Mouse (Mus musculus): ENCODE data around the gene Ckap5. TPM values are rescaled to one million over a fixed set of nuclear protein-coding genes. Genes with fewer than 3 reads are reported as not detected.
"Not testable (repeated sequence)": the region's sequence is repeated elsewhere in the genome, so short reads cannot be mapped to it uniquely, and the experiment has no call there.

The Ckap5 gene
- total RNA-seq (2021), result 10 to 100 TPM; 24.4 to 31.8 TPM
- long read RNA-seq, experiment 1, full-length matches to known transcripts, result 3 of 7 reads
- long read RNA-seq, experiment 1, partial matches to known transcripts, result 3 of 7 reads
- long read RNA-seq, experiment 1, other reads (novel, unspliced or antisense), result 1 of 7 reads
- long read RNA-seq, experiment 2, full-length matches to known transcripts, result 3 of 6 reads
- long read RNA-seq, experiment 2, partial matches to known transcripts, result 2 of 6 reads
- long read RNA-seq, experiment 2, other reads (novel, unspliced or antisense), result 1 of 6 reads

DNA sequence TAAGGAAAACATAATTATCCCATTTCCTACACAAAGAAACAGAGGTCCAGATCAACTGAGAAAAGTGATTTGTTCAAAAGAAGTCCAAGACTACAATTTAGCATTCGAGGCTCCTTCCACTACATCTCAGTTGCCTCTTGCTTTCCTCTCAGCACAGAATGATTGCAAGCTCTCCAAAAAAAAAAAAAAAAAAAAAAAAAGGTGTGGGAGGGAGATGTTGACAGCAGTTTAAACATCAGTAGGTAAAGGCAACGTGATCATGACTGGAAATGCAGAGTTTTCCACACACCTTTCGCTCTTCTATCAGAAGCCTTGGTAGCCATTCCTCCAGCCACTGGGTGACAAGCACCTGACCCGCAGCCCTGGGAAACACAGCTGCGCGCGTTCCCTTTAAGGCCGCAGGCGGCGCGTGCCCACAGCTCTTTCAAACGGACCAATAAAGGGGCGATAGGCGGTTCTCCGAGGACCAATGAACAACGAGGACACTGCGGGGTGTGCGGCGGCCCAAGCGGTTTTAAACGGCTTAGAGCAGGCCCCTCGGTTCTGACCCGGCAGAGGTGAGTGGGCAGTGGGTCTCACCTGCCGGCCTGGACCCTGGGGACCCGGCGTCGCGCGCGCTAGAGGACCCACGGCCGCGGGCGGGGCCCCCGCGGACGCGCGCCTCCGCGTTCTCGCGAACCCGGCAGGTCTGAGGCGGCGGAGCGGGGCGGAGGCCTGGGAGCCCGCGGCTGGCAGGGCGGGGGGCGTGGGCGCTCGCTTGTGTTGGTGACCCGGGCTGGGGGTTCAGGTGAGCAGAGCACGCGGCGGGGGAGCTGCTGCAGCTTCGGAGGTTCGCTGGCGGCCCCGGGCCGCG is at the start of gene Ckap5:
TSS of gene Ckap5 (plus strand) at position 469 of the 853 bp plus-strand sequence.
- DNase-seq, result peak; percentile 83 to 84
- intact Hi-C loops (cut with DNase I), result no loop called here

DNA sequence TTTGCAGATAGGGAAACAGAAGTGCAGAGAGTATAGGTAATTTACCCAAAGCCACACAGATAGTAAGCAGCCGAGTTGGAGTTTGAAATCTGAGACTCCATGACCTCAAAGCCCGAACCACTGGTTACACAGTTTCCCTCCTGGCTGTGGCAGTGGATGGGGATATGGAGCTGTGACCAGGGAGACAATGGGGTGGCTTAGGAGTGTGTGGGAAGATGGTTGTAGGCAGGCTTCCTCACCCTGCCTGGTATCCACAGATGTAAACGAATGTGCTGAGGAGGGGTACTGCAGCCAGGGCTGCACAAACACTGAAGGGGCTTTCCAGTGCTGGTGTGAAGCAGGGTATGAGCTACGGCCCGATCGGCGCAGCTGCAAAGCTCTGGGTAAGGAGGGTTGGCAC is 49.7 kb upstream of the Ckap5 start:
- intact Hi-C loops (cut with DNase I), result no loop called here
- no peak for DNase-seq

DNA sequence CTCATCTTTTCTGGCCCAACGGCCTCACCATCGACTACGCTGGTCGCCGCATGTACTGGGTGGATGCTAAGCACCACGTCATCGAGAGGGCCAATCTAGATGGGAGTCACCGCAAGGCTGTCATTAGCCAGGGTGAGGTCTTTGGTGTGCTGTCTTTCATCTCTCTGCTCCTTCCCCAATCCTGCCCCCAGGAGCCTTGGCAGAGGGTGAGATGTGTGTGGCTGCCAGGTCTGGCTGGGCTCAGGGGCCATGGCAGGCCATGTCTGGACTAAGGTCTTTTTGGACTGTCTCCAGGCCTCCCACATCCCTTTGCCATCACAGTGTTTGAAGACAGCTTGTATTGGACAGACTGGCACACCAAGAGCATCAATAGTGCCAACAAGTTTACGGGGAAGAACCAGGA is 46.2 kb upstream of the Ckap5 start:
- no peak for DNase-seq
- intact Hi-C loops (cut with DNase I), result loop anchor here (2.0 to 5.0 kb wide), 2 partner anchors 22 to 363 kb away; partner anchors contain the start of gene Mybpc3

DNA sequence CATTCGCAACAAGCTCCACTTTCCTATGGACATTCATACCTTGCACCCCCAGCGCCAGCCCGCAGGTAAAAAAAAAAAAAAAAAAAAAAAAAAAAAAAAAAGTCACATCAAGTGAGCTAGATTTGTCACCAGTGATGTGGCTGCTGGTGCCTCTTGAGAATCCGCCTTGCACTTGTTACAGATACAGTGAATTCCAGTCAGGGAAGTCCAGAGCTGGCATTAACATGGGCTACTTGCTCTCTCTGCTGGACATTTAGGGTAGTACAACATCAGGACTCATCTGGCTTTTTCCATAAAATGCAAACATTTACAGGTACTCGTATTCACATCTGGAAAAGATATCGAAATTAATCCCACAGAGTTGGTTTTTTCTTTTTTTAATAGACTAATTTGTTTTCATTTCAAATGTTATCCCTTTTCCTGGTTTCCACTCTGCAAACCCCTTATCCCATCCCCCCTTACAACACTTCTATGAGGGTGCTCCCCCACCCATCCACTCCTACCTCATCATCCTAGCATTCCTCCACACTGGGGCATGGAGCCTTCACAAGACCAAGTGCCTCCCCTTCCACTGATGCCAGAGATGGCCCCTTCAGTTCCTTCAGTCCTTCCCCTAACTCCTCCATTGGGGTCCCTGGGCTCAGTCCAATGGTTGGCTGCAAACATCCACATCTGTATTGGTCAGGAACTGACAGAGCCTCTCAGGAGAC is 45.6 kb upstream of the Ckap5 start:
- intact Hi-C loops (cut with DNase I), result loop anchor here (2.0 to 5.0 kb wide), 2 partner anchors 22 to 364 kb away; partner anchors contain the start of gene Mybpc3
- DNase-seq, result no peak

DNA sequence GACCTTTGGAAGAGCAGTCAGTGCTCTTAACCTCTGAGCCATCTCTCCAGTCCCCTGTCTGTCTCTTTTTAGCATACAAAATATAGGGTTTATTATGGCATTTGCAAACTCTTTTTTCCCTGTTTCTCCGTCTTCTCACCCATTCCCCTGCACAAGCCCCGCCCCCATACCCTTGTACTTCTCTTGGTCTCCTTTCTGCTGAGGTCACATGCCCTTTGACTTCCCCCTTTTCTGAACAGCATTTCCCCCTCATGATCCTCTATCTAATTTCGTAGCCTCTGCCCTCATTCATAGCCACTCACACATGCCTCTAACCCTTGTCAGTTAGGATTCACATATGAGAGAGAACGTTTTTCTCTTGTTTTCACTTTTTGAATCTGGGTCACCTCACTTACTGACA is 41.9 kb upstream of the Ckap5 start:
- intact Hi-C loops (cut with DNase I), result loop anchor here (5.0 kb wide), 1 partner anchor 367 kb away; the partner anchor contains the start of gene Mybpc3
- no peak for DNase-seq

DNA sequence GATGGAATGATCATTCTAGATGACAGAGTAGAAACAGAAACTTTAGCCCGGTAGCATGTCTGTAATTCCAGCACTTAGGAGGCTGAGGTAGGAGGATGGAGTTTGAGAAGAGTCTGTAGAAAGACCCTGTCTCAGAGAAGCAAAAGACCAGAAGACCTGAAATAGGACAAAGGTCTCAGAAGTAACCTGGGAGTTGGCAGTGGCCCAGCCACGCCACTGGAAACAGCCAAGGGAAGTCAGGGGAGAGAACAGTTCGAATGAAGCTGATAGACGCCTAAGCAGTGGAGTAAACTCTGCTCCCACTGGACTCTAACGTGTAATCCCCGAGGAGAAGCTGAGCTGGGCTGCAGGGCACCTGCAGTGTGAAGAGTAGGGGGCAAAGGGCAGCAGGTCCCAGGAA is 41.3 kb upstream of the Ckap5 start:
- no peak for DNase-seq
- intact Hi-C loops (cut with DNase I), result no loop called here

DNA sequence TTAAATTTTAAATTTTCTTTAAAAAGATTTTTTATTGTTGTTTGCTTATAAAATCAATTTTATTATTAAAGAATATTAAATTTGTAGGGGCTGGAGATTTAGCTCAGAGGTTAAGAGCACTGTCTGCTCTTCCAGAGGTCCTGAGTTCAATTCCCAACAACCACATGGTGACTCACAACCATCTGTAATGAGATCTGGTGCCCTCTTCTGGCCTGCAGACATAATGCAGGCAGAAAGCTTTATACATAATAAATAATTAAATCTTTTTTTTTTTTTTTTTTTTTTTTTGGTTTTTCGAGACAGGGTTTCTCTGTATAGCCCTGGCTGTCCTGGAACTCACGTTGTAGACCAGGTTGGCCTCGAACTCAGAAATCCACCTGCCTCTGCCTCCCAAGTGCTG is 39.3 kb upstream of the Ckap5 start:
- DNase-seq, result not testable (repeated sequence)

DNA sequence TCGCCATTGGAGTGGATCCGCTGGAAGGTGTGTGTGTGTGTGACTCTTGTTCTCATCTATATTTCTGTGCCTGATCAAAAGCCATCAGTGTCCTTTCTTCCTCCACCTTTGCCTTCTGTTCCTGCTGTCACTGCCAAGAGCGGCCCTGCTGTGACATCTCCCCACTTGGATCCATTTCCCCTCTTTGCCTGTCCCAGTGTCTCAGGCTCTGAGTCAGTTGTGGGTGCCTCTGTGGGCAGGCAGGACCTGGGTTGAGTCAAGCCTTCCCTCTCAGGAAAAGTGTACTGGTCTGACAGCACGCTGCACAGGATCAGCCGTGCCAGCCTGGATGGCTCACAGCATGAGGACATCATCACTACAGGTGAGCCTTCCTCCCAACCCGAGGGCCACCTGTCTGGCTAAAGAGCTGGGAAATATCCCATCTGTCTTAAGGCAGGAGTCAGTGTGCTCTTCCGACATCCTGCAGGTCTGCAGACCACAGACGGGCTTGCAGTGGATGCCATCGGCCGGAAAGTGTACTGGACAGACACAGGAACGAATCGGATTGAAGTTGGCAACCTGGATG is 34.4 kb upstream of the Ckap5 start:
- no peak for DNase-seq
- intact Hi-C loops (cut with DNase I), result no loop called here

More for the DNA sequence above, 39.3 kb upstream of the Ckap5 start:
- intact Hi-C loops (cut with DNase I), result not testable (repeated sequence)

DNA sequence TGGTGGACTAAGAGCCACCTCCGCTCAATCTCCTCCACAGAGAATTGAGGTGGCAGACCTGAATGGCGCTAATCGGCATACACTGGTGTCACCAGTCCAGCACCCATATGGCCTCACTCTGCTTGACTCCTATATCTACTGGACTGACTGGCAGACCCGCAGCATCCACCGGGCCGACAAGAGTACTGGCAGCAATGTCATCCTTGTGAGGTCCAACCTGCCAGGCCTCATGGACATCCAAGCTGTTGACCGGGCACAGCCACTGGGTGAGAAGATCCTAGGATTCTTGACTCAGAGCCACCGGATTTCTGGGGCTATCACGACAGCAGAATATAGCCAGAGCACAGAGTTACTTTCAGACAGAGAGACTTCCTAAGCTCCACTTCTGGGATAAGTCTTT is 32.6 kb upstream of the Ckap5 start:
- DNase-seq, result no peak
- intact Hi-C loops (cut with DNase I), result no loop called here

DNA sequence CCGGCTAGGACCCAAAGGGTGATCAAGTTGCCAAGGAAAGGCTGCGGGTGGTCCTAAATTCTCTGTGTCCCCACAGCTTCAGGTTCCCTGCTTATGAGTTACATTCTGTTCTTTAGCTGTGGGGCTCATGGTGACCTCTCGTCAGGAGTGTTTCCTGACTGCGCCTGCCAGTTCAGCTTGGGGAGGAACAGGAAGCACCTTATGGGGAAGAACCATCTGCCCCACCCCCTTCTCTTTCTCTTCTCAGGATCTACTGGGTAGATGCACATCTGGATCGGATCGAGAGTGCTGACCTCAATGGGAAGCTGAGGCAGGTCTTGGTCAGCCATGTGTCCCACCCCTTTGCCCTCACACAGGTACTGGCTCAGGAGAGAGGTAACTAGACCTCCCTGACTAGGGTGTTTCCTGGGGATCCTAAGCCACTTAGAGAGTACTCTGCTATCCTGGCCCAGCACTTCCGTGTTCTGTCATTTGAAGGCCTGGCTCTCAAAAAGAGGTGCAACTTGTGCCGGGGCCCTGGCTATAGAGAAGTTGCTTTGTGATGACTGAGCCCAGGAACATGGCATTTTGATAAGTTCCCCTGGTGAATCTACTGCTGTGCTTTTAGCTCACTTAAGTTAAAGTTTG is 28.4 kb upstream of the Ckap5 start:
- intact Hi-C loops (cut with DNase I), result no loop called here

DNA sequence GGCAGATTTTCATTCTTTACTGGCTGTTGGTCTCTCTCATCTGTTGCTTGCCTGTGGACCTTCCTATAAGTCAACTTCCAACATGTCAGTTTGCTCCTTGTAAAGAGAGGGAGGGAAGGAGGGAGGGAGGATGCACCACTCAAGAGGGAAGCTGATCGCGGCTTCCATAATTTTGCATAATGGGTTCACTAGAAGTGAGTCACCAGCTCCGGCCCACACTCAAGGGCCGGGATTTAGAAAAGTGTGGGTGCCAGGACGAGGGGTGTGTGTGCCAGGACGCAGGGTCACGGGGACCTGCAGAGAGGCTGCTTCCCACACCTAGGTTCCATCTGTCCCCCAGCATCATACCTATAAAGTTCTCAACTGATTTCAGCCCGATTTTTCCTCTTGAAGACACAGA is 18.5 kb upstream of the Ckap5 start:
- no peak for DNase-seq
- intact Hi-C loops (cut with DNase I), result no loop called here

More for the DNA sequence above, 28.4 kb upstream of the Ckap5 start:
- DNase-seq, result no peak

DNA sequence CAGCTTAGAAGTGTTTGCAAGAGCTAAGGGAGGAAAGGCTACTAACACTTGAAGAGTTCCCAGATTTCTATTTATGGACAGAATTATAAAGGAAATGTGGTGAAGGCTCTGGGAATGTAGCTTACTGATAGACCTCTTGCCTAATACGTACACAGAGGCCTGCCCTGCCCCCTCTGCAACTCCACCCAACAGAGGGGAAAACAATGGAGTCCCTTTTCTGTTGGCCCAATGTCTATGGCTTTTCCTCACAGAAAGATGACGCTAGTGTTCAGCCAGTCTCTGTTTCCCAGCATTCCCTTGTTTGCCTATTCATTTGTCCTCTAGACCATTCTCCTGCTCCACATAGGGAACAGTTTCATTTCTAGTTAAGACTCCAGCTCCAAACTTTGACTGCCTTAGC is 9.4 kb upstream of the Ckap5 start:
- intact Hi-C loops (cut with DNase I), result no loop called here
- DNase-seq, result no peak

DNA sequence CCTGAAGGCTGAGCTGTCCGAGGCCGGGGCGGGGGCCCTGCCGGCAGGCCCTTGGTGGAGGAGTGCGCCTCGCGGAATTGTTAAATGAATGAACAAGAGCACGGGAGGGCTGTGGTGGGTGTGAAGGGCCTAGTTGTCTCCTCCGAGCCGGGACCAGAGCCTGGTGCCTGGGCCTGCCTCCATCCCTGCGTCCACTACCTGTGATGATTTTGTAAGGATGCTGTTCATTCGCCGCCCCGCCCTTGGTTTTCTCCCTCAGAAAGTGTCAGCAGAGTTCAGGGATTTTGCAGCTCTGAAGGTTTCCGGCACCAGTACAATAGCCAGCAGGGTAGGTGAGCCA is 555 bp downstream of the Ckap5 start:
- intact Hi-C loops (cut with DNase I), result no loop called here
- DNase-seq, result no peak

DNA sequence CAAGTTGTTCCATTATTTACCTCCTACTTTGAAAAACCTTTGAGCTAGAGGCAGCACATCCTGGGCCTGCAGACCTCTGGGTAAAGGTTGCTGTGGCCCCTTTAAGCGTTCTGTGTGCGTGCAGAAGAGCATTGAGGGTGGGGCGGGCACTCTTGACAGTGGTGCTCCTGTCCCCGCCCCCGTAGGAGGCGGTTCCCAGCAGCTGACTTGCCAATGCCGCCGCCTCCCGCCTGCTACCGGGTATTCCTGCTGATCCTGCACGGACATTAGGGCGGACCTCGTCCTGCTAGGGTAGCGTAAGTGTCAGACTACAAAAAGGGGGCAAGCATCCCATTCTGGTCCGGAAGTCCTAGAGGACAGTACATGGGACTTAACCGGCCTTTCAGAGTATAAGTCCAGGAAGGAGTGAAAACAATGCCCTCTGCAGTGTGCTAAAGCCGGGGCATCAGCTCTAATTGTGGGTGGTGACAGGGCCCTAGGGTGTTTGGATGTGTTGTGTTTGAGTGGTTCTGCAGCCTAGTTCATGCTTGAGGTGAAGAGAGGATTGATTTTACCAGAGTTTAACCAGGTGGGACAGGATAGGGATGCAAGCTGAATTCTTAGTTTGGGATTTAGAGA is 11.1 kb downstream of the Ckap5 start:
- intact Hi-C loops (cut with DNase I), result no loop called here
- peak; percentile 80 to 87 for DNase-seq

DNA sequence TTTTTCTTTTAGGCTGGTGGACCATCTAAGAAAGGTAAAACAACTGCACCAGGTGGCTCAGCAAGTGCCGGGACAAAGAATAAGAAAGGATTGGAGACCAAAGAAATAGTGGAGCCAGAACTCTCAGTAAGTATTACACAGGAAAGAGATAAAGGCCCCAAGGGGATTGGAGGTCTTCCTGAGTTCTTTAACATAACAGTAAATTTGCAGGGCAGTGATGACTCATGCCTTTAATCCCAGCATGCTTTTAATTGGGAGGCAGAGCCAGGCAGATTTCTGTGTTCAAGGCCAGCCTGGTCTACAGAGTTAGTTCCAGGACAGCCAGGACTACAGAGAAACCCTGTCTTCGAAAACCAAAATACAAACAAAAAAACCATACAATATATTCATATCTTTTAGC is 41.6 kb downstream of the Ckap5 start:
- intact Hi-C loops (cut with DNase I), result loop anchor here (5.0 kb wide), 1 partner anchor 34 kb away; no protein-coding TSS in a partner anchor
- DNase-seq, result no peak

DNA sequence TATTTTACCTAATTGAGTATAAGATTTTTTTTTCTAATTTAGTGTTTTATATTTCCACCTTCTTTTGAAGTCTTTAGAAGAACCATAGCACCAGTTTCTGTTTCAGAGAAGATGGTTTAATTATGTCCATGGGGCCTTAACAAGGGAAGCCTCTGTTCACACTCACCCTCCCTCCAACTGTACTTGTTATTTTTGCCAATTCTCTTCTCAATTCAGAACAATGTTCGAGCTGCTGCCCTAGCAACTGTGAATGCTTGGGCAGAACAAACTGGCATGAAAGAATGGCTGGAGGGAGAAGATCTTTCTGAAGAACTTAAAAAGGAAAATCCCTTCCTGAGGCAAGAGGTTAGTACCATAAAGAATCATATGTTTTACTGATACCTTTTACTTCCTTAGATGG is 54.3 kb downstream of the Ckap5 start:
- intact Hi-C loops (cut with DNase I), result no loop called here
- DNase-seq, result no peak

DNA sequence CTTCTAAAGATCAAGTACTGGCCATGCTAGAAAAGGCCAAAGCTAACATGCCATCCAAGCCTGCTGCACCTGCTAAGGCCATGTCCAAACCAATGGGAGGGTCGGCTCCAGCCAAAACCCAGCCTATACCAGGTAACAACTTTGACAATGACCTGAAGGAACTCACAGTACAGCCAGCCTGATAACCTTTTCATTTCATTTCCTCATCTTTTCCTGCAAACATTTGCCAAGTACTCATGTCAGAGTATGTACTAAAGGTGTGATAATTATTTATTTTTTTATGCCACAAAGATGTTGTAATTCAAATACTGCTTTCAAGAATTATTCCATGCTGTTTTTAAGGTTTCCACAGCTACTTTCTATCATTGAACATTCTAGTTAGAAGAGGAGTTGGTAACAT is 59.7 kb downstream of the Ckap5 start:
- no peak for DNase-seq
- intact Hi-C loops (cut with DNase I), result no loop called here

DNA sequence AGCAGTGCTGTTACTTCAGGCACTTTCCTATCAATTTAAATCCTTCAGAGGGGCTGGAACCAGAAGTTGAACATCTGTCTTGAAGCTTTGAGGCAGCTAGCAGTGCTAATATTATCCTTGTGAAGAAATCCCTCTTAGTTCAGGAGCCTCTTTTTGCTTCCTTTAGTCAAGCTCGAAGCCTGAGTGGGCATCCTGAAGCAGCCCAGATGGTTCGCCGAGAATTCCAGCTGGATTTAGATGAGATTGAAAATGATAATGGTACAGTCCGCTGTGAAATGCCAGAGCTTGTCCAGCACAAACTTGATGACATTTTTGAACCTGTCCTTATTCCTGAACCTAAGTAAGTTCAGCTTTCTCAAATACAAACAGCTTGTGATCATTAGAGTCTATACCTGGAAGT is 73.9 kb downstream of the Ckap5 start:
- DNase-seq, result no peak
- intact Hi-C loops (cut with DNase I), result loop anchor here (5.0 kb wide), 1 partner anchor 33 kb away; no protein-coding TSS in a partner anchor

DNA sequence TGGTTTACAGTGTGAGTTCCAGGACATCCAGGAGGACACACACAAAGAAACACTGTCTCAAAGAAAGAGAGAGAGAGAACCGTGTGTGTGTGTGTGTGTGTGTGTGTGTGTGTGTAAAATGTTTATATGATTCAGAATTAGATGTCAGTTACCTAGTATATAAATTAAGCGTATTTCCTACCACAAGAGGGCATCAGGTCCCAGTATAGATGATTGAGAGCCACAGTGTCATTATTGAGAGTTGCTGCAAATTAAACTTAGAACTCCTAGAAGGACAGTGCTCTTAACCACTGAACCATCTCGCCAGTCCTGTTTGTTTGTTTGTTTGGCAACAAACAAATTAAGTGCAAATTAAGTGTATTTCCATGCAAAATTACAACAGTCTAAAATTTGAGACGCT is 75.8 kb downstream of the Ckap5 start:
- no peak for DNase-seq
- intact Hi-C loops (cut with DNase I), result loop anchor here (5.0 kb wide), 1 partner anchor 35 kb away; no protein-coding TSS in a partner anchor

DNA sequence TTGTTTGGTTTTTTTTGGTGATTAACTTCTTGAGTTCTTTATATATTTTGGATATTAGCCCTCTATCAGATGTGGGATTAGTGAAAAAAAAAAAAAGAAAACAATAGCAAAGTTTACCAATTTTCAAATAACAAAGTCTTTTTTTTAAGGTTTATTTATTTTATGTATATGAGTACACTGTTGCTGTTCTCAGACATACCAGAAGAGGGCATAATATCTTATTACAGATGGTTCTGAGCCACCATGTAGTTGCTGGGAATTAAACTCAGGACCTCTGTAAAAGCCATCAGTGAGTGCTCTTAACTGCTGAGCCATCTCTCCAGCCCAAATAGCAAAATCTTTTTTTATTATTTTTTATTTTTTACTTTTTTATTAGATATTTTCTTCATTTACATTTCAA is 82.8 kb downstream of the Ckap5 start:
- DNase-seq; intact Hi-C loops (cut with DNase I): not testable (repeated sequence)
